Mouse (Mus musculus) lung, adult 2 months (tissue): ENCODE measurements at regions not wholly inside any gene's neighbourhood (a gene's known extent, or its start where the extent isn't known, plus 50 kb on each side); places are given as distances from the start of the nearest gene placed in this dataset.

ENCODE experiments used
- CTCF ChIP-seq: fragments of 200-500 bp; IDR thresholded peaks from 2 replicates; pipeline ENCODE4 v1.5.1; 2011; ENCODE audit warnings: mild to moderate bottlenecking, low read length, control low read depth; ENCODE audit not compliant: insufficient read depth
- POLR2A ChIP-seq: fragments of 200-500 bp; IDR thresholded peaks from 2 replicates; pipeline ENCODE4 v1.6.1; 2011; ENCODE audit warnings: low read depth, mild to moderate bottlenecking, control low read depth, low read length, borderline replicate concordance; ENCODE audit errors: extremely low read depth

GRCm38 (mm10) chr13:52217741-52218140, 313.3 kb downstream of the Diras2 start:
- TF ChIP-seq CTCF: no peak
- no peak for TF ChIP-seq POLR2A
